Mouse (Mus musculus) embryonic fibroblast, embryonic 13.5 days (primary cell): ENCODE data around the gene Grhl1. TPM values are rescaled to one million over a fixed set of nuclear protein-coding genes. Genes with fewer than 3 reads are reported as not detected.
A peak's percentile ranks its signal among the peaks of the same experiment; 100 is the strongest.
"Not testable (repeated sequence)": the region's sequence is repeated elsewhere in the genome, so short reads cannot be mapped to it uniquely, and the experiment has no call there.

Experiments used
- H3K27ac ChIP-seq: 2 replicates; pipeline ENCODE4 v1.5.1; 2012; ENCODE audit warnings: low read length, control low read depth, inconsistent platforms; ENCODE audit not compliant: insufficient read depth
- H3K4me1 ChIP-seq: 2 replicates; pipeline ENCODE4 v1.6.1; 2011; ENCODE audit warnings: low read length; ENCODE audit not compliant: control insufficient read depth, insufficient read depth
- H3K4me3 ChIP-seq: 2 replicates; pipeline ENCODE4 v1.5.1; 2011; ENCODE audit warnings: mild to moderate bottlenecking, control low read depth, low read length; ENCODE audit not compliant: insufficient read depth
- CTCF ChIP-seq: IDR thresholded peaks from 2 replicates; pipeline ENCODE4 v1.5.1; 2011; ENCODE audit warnings: mild to moderate bottlenecking, control low read depth, low read length, moderate library complexity, borderline replicate concordance; ENCODE audit not compliant: insufficient read depth
- POLR2A ChIP-seq: IDR thresholded peaks from 2 replicates; pipeline ENCODE4 v1.6.1; 2011; ENCODE audit warnings: low read depth, mild to moderate bottlenecking, control low read depth, low read length, moderate library complexity
- polyA plus RNA-seq: library from polyadenylated mRNA; stranded (reverse); fragments of >200 nt; gene quantifications from 2 replicates; pipeline ENCODE4 v1.2.4, GENCODE M21; 2011; ENCODE audit warnings: low read depth; ENCODE audit not compliant: missing spikeins, insufficient read length

Grhl1 gene
- 0.23 and 0.61 TPM in 2 replicates for polyA plus RNA-seq

DNA sequence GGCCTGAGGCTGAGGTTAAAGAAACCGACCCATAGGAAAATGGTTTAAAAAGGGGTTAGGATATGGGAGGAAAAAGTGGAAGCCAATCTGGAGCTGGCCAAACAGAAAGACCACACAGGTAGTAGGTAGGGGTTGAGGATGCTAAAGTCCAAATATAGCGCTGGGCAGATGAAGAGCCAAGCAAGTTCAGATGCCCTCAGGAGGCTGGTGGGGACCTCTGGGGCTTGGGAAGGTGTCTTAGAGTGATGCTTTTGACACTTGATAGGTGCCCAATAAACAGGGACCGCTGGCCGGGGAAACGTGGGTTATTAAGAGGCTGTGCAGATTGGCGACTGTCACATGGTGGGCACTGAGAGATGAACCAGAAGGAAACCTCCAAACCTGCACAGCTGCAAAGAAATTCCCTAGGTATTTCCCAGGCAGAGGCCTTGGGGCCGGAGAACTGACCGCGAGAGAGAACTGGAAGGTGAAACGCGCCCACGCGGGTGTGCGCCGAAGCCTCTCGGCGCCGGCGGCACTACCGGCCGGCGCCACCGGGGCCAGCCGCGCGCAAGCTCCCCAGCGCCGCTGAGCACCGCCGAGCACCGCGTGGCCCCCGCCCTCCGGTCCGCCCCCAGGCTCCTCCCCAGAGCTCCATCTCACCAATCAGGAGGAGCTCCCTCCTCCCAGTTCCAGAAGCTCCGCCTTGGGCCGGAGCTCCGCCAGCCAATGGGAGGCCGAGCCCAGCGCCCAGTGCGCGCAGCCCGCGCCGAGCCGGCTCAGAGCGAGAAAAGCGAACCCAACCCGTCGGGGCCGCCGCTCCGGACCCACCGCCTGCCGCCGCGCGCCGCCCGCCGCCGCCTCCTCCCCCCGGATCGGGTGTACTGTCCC lies at the start of gene Grhl1:
Grhl1 (plus strand) TSS at position 761 of the 870 bp plus-strand sequence.
- Histone ChIP-seq H3K4me1 (no peaks in the 10 kb centered on the region), H3K4me3 (peak within 1 kb of the TSS; percentile 56), H3K27ac (no peak within 1 kb of the TSS)
- TF ChIP-seq CTCF (no peak), POLR2A (no peak)

GRCm38 (mm10) chr12:24525065-24525464 lies 47.0 kb upstream of the Grhl1 start:
- H3K27ac ChIP-seq, H3K4me3 ChIP-seq, H3K4me1 ChIP-seq: not testable (repeated sequence)

GRCm38 (mm10) chr12:24536390-24536789 lies 35.7 kb upstream of the Grhl1 start:
- TF ChIP-seq POLR2A = no peak
- TF ChIP-seq CTCF = no peak
- no peak overlapping the region for H3K27ac ChIP-seq
- H3K4me1 ChIP-seq = no peaks in the 10 kb centered on the region
- no peak overlapping the region for H3K4me3 ChIP-seq

GRCm38 (mm10) chr12:24537201-24537600 lies 34.9 kb upstream of the Grhl1 start:
- no peak for TF ChIP-seq CTCF
- no peak for TF ChIP-seq POLR2A
- H3K4me1 ChIP-seq = no peaks in the 10 kb centered on the region
- no peak overlapping the region for H3K27ac ChIP-seq
- H3K4me3 ChIP-seq = no peak overlapping the region

GRCm38 (mm10) chr12:24537965-24538364 lies 34.1 kb upstream of the Grhl1 start:
- Histone ChIP-seq H3K4me3 (no peak overlapping the region), H3K4me1 (no peaks in the 10 kb centered on the region), H3K27ac (no peak overlapping the region)
- TF ChIP-seq POLR2A (no peak), CTCF (no peak)

DNA sequence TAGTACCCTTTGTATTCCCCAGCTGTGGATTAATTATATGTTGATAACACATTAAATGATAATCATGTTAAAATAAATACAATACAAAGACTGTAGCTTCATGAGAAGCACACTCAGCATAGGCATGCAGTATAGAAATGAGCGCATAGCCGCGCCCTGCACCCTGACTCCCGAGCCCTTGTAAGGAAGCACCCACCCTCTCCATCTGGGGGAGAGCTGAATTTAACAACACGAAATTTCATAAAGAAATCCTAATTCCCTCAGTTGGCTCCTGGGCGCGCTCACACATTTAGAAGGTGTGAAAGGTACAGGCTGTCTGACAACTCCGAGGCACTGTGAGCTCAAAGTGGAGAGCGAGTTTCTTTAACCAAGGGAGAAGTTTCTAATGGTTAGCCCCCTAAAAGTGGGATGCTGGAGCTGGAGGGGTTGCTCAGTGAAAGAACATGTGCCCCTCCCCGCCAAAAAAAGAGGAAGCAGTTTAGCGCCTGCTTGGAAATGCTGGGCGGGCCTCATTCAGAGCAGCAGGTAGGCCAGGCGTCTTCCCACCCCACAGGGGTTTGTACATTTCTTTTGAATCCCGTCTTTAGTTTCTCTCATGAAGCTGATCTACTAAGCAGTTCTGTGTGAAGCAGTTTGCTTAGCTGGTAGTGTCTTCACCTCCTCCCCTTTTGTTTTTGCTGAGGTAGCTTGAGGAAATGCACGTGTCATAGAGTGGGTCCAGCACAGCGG lies 30.5 kb upstream of the Grhl1 start:
- no peak overlapping the region for H3K4me3 ChIP-seq

GRCm38 (mm10) chr12:24547686-24548085 lies 24.4 kb upstream of the Grhl1 start:
- Histone ChIP-seq H3K4me3 (no peak overlapping the region), H3K27ac (no peak overlapping the region), H3K4me1 (no peaks in the 10 kb centered on the region)
- TF ChIP-seq POLR2A (no peak), CTCF (no peak)

More for the DNA sequence above, 30.5 kb upstream of the Grhl1 start:
- H3K4me1 ChIP-seq = no peaks in the 10 kb centered on the region
- TF ChIP-seq CTCF (no peak), POLR2A (no peak)
- no peak overlapping the region for H3K27ac ChIP-seq

- no peak overlapping the region for H3K27ac ChIP-seq
- no peaks in the 10 kb centered on the region for H3K4me1 ChIP-seq
- TF ChIP-seq POLR2A = no peak
- TF ChIP-seq CTCF = no peak
- H3K4me3 ChIP-seq = no peak overlapping the region
Measured at GRCm38 (mm10) chr12:24548885-24549284, 23.2 kb upstream of the Grhl1 start.

DNA sequence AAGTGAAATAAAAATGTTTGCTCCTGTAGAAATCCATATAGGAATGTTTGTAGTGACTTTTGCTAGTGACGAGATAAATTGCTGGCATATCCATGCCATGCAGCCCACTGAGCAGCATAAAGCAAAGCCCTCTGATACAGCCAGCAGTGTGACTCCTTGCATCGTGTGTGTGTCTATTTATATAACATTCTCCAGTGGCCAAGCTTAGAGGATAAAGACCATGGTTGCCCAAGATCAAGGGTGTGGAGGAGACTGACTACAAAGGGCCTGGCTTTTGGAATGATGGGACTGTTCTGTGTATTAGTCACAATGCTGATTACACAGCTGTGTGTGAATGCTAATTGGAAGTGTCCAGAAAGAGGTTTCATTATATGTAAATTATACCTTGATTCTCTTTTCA lies 19.6 kb upstream of the Grhl1 start:
- H3K27ac ChIP-seq = no peak overlapping the region
- no peak overlapping the region for H3K4me3 ChIP-seq
- no peaks in the 10 kb centered on the region for H3K4me1 ChIP-seq
- no peak for TF ChIP-seq CTCF

GRCm38 (mm10) chr12:24555976-24556375 lies 16.1 kb upstream of the Grhl1 start:
- no peak overlapping the region for H3K4me3 ChIP-seq
- no peak for TF ChIP-seq CTCF
- TF ChIP-seq POLR2A = no peak
- no peak overlapping the region for H3K27ac ChIP-seq
- no peaks in the 10 kb centered on the region for H3K4me1 ChIP-seq
